Mouse (Mus musculus): ENCODE measurements around the gene Ifi44.
A peak's percentile ranks its signal among the peaks of the same experiment; 100 is the strongest.

Gene Ifi44

DNA sequence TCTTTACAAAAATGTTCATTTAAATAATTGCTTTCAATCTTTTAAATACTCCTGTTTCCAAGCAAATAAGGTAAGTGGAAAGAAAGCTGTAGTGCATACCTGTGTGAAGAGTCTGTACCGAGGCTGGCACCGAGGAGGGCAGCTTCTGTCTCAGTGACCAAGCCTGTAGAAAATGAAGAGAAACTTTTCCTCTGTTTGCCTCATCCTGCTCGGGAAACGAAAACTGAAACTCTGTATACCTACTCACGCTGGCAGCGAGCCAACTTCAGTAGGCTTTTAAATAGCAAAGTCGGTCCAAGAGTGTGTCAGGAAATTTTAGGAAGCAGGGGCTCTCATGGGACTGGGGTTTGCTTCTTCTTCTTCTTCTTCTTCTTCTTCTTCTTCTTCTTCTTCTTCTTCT, at the start of gene Ifi44:
Gene Ifi44, minus strand, starts transcription at position 224 of the 400 bp plus-strand sequence.
- DNase-seq, result peak; percentile 54 to 75

DNA sequence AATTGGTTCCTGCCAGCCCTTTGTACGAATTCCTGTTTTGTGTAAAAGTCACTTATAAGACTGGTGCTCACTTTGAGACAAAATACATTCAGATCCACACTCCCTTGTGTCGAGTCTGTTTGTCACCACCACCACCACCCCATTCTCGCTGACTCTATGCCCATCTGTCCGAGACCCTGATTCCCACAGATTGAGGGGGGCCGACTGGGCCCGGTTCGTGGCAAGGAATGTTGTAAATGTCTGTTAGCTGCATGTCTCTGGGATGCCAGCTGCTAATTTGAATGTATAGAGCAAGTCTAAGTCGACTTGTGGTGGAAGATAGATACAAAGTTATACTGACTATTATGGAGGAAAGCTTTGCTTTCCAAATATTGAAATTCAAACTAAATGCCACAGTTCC, 38.9 kb upstream of the Ifi44 start:
- DNase-seq, result no peak

DNA sequence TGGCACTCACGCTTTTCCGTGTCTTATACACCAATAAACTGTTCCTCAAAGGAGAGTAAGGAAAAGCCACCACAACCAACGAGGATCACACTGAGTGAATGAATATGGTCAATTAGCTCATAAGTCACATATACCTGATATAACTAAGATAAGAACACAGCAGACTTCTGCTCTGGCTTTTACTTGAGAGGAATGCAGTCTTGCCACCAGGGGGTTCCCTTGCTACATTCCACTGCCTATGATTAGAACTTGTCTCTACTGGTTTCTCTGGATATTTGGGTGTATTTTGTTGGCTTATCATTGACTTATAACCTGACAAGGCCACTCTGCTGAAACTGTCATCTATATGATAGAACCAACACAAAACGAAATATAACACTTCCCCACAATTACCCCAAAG, 25.3 kb upstream of the Ifi44 start:
- DNase-seq, result peak; percentile 17 to 69

DNA sequence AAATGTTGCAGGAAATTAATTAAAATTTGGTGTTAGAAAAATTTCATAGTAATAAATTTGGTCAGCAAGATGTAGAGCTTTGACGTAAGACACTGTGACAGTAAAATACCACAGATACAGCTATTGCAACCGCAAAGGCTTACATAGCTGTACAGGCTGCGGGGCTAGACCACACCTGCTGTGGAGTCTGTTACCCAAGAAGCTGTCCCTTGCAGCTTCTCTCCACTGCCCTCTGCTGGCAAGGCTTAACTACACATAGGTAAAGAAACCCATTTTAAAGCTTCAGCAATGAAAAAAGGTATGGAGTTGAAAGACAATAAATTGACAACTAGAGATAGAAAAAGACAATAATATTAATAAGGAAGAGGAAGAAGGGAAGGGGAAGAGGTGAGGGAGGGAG, 21.3 kb upstream of the Ifi44 start:
- DNase-seq, result peak; percentile 72 to 88

DNA sequence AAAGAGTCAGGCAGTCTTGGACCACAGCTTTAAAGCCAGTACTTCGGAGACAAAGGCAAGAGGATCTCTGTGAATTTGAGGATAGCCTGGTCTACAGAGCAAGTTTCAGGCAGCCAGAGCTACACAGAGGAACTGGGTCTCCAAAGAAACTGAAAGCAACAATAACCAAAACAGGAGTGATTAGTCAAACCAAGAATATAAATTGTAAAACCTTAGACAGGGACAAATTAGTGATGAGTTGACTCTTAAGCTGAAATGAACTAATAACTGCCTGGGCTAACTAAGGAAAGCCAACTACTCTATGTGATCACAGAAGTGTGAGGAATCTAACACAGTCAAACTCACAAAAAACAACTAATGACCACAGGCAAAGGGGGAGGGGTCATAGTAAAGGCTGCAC, 1.2 kb downstream of the Ifi44 start:
- no peak for DNase-seq

DNA sequence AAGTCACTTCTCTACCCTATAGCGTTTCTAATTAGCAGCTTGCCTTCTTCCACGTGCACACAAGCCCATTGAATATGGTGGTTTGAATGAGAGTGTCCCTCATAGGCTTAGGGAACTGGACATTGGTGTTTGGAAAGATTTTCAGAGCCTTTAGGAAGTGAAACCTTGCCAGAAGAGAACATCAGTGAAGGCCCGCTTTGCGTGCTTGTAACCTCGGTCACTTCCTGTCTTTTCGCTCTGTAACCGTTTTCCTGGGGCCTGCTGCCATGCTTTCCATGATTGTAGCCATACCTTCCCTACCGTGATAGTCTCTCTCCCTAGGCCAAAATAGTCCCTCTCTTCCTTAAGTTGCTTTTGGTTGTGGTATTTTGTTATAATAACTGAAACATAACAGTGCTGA, 3.7 kb downstream of the Ifi44 start:
- DNase-seq, result no peak

DNA sequence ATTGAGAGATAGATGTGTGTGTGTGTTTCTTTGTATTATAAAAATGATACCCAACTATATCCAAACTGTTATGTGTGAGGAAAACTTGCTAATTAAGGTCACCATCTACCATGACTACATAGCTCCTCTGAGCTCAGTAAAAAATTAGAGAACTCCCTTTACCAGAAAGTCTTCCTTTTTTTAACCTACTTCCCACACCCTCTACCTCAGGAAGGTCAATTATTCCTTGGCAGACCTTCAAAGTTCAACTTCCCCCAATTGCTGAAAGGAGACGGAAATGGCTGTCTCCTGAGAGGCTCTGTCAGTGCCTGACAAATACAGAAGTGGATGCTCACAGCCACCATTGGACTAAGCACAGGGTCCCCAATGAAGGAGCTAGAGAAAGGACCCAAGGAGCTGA, 7.5 kb downstream of the Ifi44 start:
- no peak for DNase-seq

DNA sequence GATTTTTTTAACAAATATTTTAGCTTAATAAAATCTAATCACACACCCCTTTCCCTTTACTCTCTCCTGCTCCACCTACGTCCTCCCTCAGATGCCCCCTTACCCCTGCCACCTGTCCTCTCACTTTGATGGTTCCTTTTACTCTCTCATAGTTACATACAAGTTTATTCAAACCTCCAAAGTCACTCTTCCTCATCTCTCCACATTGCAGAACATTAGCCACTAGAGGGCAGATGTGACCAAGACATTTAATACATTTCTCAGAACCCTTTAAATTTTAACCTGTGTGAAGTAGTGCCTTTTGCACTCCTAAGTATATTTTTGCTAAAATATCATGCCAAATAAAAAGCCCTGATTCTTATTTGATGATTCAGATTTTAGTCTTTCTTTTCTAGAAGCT, 33.5 kb downstream of the Ifi44 start:
- DNase-seq, result peak; percentile 22 to 54

DNA sequence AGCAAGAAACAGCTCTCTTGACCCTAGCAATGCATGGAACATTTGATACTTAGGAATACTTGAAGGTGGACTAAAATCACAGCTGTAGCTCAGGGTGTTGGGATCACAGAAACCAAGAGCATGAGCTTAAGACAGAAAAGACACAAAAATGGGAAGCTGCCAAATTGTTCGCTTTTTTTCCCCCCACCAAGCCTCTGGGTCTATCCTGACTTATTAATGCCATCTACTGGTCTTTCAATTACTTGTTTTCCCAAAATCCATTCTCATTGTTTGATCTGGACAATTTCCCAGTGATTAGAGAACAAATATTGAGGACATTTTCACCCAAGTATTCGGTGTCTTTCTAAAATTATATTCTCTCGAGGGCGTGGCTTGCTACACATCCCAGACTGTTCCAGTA, 42.4 kb downstream of the Ifi44 start:
- no peak for DNase-seq

Data from kidney, postnatal 36 days (tissue).